Mouse (Mus musculus) hindbrain, embryonic 13.5 days (tissue): ENCODE data around the gene Rufy2. TPM values are rescaled to one million over a fixed set of nuclear protein-coding genes. Genes with fewer than 3 reads are reported as not detected.

Experiments used
- ATAC-seq: fragments of 200-750 bp; cut with Nextera tagmentation; 2 replicates; pipeline ENCODE4 v1.8.0; 2017; ENCODE audit warnings: moderate TSS enrichment; ENCODE audit not compliant: low FRiP score
- H3K27ac ChIP-seq: fragments of 300-500 bp; sonication (generic); 2 replicates; pipeline ENCODE4 v1.5.1; 2015; ENCODE audit warnings: inconsistent platforms, mild to moderate bottlenecking, moderate library complexity
- H3K27me3 ChIP-seq: fragments of 300-500 bp; sonication (generic); 2 replicates; pipeline ENCODE4 v1.6.1; 2015; ENCODE audit warnings: mild to moderate bottlenecking, inconsistent platforms
- H3K36me3 ChIP-seq: fragments of 300-500 bp; sonication (generic); 2 replicates; pipeline ENCODE4 v1.6.1; 2015; ENCODE audit warnings: mild to moderate bottlenecking, inconsistent platforms
- H3K4me1 ChIP-seq: fragments of 300-500 bp; sonication (generic); replicated peaks from 2 replicates; pipeline ENCODE4 v1.6.1; 2015; ENCODE audit warnings: inconsistent platforms
- H3K4me2 ChIP-seq: fragments of 300-500 bp; sonication (generic); 2 replicates; pipeline ENCODE4 v1.6.1; 2015; ENCODE audit warnings: inconsistent platforms, mild to moderate bottlenecking, moderate library complexity
- H3K4me3 ChIP-seq: fragments of 300-500 bp; sonication (generic); 2 replicates; pipeline ENCODE4 v1.5.1; 2015; ENCODE audit warnings: mild to moderate bottlenecking, inconsistent platforms
- H3K9ac ChIP-seq: fragments of 300-500 bp; sonication (generic); 2 replicates; pipeline ENCODE4 v1.6.1; 2015; ENCODE audit warnings: mild to moderate bottlenecking, inconsistent platforms
- H3K9me3 ChIP-seq: fragments of 300-500 bp; sonication (generic); 2 replicates; pipeline ENCODE4 v1.6.1; 2016; ENCODE audit warnings: inconsistent platforms
- WGBS: fragments of 180-500 bp; shearing (Covaris S2); methylation state at CpG from one replicate; pipeline ENCODE4 v1.1.7; 2015; 5-methylcytosine and 5-hydroxymethylcytosine counted together
- polyA plus RNA-seq: library from polyadenylated mRNA; unstranded; fragments of >200 nt; fragmentation: Nextera tagmentation; extraction: Ambion mirVana; gene quantifications from 2 replicates; pipeline ENCODE4 v1.2.1, GENCODE M21; 2015

Rufy2 gene
- 52.6 and 57.0 TPM in 2 replicates for polyA plus RNA-seq

DNA sequence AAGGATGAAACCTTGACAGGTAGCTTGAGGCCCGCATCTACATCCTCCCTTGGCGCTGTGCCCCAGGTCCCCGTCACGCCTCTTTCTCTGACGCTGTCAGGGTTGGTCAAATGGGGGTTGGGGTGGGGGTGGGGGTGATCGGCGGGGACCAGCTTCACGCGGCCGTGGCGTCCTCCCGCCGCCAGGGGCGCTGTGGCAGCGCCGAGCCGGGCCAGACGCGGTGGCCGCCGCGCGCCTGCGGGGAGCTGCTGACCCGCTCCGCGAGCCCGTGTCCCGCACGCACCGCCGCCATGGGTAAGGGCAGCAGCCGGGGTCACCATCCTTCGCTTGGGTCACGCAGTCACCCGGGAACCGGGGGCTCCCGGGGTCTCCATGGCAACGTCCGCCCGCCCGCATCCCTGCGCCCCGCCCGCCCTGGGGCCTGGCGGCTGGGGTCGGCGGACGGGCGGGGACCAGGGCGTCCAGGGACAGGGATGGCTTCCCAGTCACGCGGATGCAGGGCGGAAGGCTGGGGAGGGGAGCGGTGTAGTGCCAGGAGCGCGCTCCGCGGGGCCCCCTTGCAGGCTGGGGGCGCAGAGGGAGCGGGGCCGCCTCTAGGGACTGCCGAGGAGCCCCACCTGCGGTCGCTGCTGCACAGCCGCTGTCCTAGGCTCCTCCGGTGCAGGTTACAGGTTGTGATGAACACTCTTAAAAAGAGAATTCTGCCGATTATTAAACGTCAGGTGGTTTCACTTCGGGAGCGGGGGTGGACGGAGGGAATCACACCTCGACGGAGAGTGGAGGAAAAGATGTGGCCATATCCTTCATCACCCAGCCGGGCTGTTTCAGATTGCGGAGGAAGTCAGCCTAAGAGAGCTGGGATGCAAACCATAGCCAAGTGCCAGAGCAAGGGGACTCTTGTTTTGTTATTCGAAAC is at the start of gene Rufy2:
Gene Rufy2, plus strand, starts transcription at position 185 of the 916 bp plus-strand sequence.
- Histone ChIP-seq H3K36me3 (peaks cover 30% of the 10 kb centered on the region), H3K4me3 (peak within 1 kb of the TSS; percentile 90), H3K27me3 (no peaks in the 10 kb centered on the region), H3K9ac (peak within 1 kb of the TSS; percentile 96), H3K9me3 (no peaks in the 10 kb centered on the region), H3K27ac (peak within 1 kb of the TSS; percentile 92), H3K4me2 (peak within 1 kb of the TSS; percentile 56), H3K4me1 (peaks cover 24% of the 10 kb centered on the region)
- WGBS: under 1% methylated on average over 74 of the region's 77 CpGs
- ATAC-seq: peak; percentile 94

DNA sequence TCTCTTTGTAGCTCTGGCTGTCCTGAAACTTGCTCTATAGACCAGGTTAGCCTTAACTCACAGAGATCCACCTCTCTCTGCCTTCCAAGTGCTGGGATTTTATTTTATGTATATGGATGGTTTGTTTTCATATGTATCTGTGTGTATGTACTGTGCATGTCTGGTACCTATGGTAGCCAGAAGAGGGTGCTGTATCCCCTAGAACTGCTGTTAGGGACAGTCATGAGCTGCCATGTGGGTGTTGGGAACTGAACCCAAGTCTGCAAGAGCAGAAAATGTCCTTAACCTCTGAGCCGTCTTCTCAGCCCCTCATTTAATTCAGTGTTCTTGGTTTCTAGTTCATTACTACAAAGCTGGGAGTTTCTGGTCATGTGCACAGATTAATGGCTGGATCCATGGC is 47.6 kb upstream of the Rufy2 start:
- no peak for ATAC-seq
- H3K9me3 ChIP-seq: no peaks in the 10 kb centered on the region
- peaks cover 73% of the 10 kb centered on the region for H3K36me3 ChIP-seq
- H3K4me1 ChIP-seq: no peaks in the 10 kb centered on the region
- H3K4me2 ChIP-seq: no peak overlapping the region
- no peak overlapping the region for H3K4me3 ChIP-seq
- no peak overlapping the region for H3K27ac ChIP-seq
- H3K9ac ChIP-seq: no peak overlapping the region
- H3K27me3 ChIP-seq: no peaks in the 10 kb centered on the region
- WGBS: 100% methylated on average over 1 of the region's 1 CpGs

DNA sequence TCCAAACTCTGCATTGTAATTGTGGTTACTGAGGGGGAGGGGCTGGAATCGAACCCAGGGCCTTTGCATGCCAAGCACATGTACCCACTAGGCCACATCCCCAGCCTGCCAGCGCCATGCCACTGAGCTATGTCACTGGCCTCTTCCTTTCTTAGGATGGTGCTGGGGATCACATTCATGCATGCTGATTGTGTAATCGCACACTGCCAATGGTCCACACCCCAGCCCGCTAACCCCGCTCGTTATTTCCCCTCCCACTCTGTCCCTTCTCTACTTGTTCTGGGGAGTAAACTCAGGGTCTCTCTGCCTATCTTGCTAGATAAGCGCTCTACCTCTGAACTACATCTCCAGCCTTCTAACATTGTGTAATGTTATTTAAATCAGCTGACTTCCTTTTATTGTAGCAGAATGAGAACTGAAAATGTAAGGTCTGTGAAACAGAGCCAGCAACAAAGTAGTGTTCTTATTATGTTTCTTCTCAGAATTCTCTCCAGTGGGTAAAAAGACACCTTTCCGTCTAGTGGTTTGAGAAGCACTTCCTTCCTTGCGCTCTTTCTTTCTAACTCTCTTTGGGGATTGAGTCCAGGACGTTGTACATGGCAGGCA is 34.9 kb upstream of the Rufy2 start:
- H3K27me3 ChIP-seq: no peaks in the 10 kb centered on the region
- peaks cover 46% of the 10 kb centered on the region for H3K36me3 ChIP-seq
- no peak overlapping the region for H3K9ac ChIP-seq
- no peaks in the 10 kb centered on the region for H3K9me3 ChIP-seq
- H3K4me1 ChIP-seq: 0 out of 2 replicates have a peak, but pooled peaks cover 4% of the 10 kb centered on the region
- no peak overlapping the region for H3K27ac ChIP-seq
- H3K4me2 ChIP-seq: no peak overlapping the region
- no peak overlapping the region for H3K4me3 ChIP-seq
- WGBS: 88% methylated on average over 10 of the region's 10 CpGs
- no peak for ATAC-seq

DNA sequence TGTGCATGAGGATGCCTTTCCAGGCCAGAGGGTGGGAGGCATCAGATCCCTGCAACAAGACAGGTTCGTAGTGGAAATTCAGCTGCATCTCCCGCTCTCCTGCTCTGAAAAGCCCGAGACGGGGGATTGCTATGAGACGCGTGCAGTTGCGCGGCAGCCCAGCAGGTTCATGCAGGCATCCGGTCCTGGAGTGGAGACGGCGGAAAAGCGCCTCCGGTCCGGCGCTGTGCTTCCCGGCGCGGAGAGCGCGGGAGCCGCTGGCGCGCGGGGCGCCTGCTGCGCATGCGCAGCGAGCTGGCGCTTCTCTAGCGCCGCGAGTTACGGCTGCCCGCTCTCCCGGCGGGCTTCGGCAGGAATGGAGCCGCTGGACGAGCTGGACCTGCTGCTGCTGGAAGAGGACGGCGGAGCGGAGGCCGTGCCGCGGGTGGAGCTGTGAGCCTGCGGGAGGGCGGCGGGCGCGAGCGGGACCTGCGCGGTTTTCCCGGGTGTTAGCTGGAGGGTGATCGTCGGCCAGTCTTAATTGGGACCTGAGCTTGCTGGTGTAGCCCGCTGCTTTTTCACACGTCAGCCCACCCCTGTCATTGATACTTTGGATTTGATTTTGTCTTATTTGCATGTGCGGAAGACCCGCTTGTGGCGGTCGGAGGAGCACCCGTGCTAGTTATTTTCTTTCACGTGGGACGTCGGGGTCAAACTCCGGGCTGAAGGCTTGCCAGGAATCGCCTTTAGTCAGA is 33.1 kb upstream of the Rufy2 start, which contains the start of gene Dna2:
Gene Dna2, plus strand, starts transcription at position 289 of the 734 bp plus-strand sequence.
- ATAC-seq: peak; percentile 92
- Histone ChIP-seq H3K9me3 (no peaks in the 10 kb centered on the region), H3K4me2 (peak within 1 kb of the TSS; percentile 72), H3K4me1 (0 out of 2 replicates have a peak, but pooled peaks cover 4% of the 10 kb centered on the region), H3K27ac (peak within 1 kb of the TSS; percentile 90), H3K4me3 (peak within 1 kb of the TSS; percentile 59), H3K9ac (peak within 1 kb of the TSS; percentile 83), H3K27me3 (no peaks in the 10 kb centered on the region), H3K36me3 (peaks cover 38% of the 10 kb centered on the region)
- WGBS: under 1% methylated on average over 68 of the region's 68 CpGs

DNA sequence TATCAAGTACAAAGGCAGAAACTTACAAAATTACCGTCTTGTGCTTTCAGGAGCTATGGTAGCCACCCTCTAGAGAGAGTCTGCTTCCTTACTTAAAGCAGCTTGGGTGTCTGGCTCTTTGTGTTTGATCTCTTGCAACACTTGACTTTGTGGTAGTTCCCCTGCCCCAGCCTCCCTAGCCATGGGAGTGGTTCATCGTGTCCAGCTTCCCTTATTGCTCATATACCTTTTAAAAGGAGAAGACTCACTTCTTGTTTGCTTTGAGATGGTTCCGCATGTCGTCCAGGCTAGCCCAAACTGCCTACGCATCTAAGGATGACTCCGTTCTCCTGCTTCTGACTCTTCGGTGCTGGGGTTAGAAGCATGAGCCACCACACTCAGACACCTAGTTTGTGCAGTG is 31.5 kb upstream of the Rufy2 start:
- no peak for ATAC-seq
- Histone ChIP-seq H3K36me3 (peaks cover 25% of the 10 kb centered on the region), H3K4me3 (no peak overlapping the region), H3K4me2 (no peak overlapping the region), H3K27me3 (no peaks in the 10 kb centered on the region), H3K9ac (no peak overlapping the region), H3K9me3 (no peaks in the 10 kb centered on the region), H3K27ac (no peak overlapping the region), H3K4me1 (0 out of 2 replicates have a peak, but pooled peaks cover 4% of the 10 kb centered on the region)
- WGBS: 96% methylated on average over 7 of the region's 7 CpGs

DNA sequence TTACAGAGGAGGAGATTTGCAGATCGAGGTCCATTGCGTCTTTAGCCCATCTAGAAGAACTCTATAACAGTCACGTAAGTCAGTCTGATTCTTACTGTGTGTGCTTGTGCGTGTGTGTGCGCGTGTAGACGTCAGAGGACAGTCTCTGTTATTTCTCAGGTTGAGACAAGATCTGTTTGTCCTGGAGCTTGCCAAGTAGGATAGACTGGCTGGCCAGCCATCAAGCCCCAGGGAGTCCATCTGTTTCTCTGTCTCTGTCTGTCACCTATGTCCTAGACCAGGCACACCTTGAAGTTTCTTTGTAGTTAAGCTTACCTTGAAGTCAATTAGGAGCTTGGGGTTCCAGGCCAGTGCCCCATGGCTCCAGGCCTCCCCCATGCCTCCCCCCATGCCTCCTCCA is 16.1 kb upstream of the Rufy2 start:
- WGBS: 95% methylated on average over 7 of the region's 7 CpGs
- Histone ChIP-seq H3K36me3 (peaks cover 86% of the 10 kb centered on the region), H3K9me3 (no peaks in the 10 kb centered on the region), H3K4me3 (no peak overlapping the region), H3K27ac (no peak overlapping the region), H3K4me2 (no peak overlapping the region), H3K27me3 (no peaks in the 10 kb centered on the region), H3K4me1 (no peaks in the 10 kb centered on the region), H3K9ac (no peak overlapping the region)
- ATAC-seq: no peak

DNA sequence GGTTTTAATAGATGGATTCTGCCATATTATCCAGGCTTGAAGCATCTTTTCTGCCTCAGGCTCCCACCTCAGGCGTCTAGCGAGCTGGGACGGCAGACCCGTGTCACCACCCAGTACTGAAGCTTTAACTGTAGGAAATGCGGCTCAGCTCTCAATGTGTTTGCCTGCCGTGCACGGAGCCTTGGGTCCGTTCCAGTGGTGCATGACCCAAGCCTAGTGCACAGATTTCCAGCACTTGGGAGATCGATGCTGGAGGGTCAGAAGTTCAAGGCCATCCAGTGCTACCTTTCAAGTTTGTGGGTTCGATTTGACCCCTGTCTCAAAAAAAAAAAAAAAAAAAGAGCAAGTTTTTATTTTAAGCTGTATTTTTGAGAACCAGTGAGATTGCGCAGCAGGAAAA is 14.2 kb upstream of the Rufy2 start:
- no peak overlapping the region for H3K4me3 ChIP-seq
- 96% methylated on average over 11 of the region's 11 CpGs for WGBS
- H3K9ac ChIP-seq: no peak overlapping the region
- no peaks in the 10 kb centered on the region for H3K27me3 ChIP-seq
- H3K4me2 ChIP-seq: no peak overlapping the region
- no peaks in the 10 kb centered on the region for H3K9me3 ChIP-seq
- no peaks in the 10 kb centered on the region for H3K4me1 ChIP-seq
- ATAC-seq: no peak
- peaks cover 83% of the 10 kb centered on the region for H3K36me3 ChIP-seq
- H3K27ac ChIP-seq: no peak overlapping the region

DNA sequence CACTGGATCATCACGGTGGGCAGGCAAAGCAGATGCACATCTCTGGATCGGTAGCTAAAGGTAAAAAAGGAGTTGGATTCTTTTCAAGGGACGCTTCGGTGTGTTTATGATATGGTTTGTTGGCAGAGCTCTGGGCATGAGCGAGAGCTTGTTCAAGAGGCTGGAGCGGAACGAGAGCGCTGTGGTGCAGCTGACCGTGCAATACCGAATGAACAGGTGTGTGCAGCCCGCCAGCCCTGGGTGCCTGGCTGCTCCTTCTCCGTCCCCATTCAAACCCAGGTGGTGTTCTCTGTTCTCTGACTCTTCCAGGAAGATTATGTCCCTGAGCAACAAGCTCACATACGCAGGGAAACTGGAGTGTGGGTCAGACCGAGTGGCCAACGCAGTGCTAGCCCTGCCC is 13.7 kb upstream of the Rufy2 start:
- Histone ChIP-seq H3K9me3 (no peaks in the 10 kb centered on the region), H3K9ac (no peak overlapping the region), H3K36me3 (peaks cover 81% of the 10 kb centered on the region), H3K27ac (no peak overlapping the region), H3K27me3 (no peaks in the 10 kb centered on the region), H3K4me2 (no peak overlapping the region), H3K4me1 (no peaks in the 10 kb centered on the region), H3K4me3 (no peak overlapping the region)
- ATAC-seq: no peak
- 97% methylated on average over 15 of the region's 15 CpGs for WGBS

DNA sequence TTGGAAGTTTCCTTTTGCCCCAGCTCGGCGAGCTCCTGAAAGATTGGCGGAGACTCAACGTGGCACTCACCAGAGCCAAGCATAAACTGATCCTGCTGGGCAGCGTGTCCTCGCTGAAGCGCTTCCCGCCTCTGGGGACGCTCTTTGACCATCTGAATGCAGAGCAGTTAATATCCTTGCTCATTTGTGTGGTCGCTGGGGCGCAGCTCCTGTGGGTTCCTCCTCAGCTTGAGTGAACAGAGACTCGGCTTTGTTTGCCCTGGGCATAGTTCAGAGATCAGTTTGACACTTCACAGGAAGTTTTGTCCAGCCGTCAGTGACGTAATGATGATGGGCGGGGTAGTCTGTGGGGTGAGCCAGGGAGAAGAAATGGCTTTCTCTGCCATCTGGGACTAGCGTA is 8.2 kb upstream of the Rufy2 start:
- H3K9ac ChIP-seq: no peak overlapping the region
- H3K36me3 ChIP-seq: peaks cover 38% of the 10 kb centered on the region
- no peaks in the 10 kb centered on the region for H3K9me3 ChIP-seq
- no peaks in the 10 kb centered on the region for H3K4me1 ChIP-seq
- 52% methylated on average over 16 of the region's 16 CpGs for WGBS
- ATAC-seq: no peak
- no peak overlapping the region for H3K4me2 ChIP-seq
- H3K27me3 ChIP-seq: no peaks in the 10 kb centered on the region
- H3K4me3 ChIP-seq: no peak overlapping the region
- H3K27ac ChIP-seq: no peak overlapping the region

DNA sequence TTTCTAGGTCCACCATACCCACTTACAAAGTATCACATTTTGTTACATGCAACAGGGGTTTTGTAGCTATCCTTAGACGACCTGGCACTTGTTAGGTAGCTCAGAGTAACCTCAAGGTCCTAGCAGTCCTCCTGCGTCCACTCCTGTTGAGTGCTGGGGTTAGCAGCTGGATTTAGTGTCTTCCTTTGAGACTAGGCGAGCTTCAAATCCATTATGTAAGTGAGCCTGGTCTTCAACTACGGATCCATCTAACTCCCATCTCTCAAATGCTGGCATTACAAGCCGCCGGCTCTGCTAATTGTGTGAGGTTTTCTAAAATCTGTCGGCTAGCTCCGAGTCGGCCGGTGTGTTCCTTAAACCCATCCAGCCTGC is 370 bp upstream of the Rufy2 start:
- peak; percentile 18; the same call in 1 of the 2 replicates for ATAC-seq
- WGBS: 9% methylated on average over 10 of the region's 10 CpGs
- Histone ChIP-seq H3K9ac (peak overlapping the region; percentile 96), H3K9me3 (no peaks in the 10 kb centered on the region), H3K4me2 (peak overlapping the region; percentile 56), H3K36me3 (peaks cover 24% of the 10 kb centered on the region), H3K4me3 (peak overlapping the region; percentile 90), H3K27ac (peak overlapping the region; percentile 92), H3K27me3 (no peaks in the 10 kb centered on the region), H3K4me1 (peaks cover 24% of the 10 kb centered on the region)

DNA sequence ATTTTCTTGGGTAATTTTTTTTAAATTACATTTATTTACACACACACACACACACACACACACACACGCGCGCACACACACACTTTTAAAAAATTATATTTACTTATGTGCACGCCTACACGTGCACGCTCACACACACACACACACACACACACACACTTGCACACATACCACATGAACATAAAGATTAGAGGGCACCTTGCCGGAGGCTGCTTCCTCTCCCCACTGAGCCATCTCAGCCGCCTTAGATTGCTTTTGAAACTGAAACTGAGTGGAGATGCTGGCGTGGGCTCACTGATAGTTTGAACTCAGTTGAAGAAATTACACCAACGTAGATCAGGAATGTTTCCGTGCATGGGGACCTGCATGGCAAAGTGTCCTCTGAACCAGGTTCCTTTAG is 4.0 kb downstream of the Rufy2 start:
- H3K9ac ChIP-seq: no peak overlapping the region
- no peaks in the 10 kb centered on the region for H3K9me3 ChIP-seq
- H3K36me3 ChIP-seq: peaks cover 62% of the 10 kb centered on the region
- no peak overlapping the region for H3K4me2 ChIP-seq
- H3K27me3 ChIP-seq: no peaks in the 10 kb centered on the region
- no peak overlapping the region for H3K27ac ChIP-seq
- H3K4me3 ChIP-seq: no peak overlapping the region
- ATAC-seq: no peak
- peaks cover 24% of the 10 kb centered on the region for H3K4me1 ChIP-seq
- WGBS: 93% methylated on average over 11 of the region's 11 CpGs

DNA sequence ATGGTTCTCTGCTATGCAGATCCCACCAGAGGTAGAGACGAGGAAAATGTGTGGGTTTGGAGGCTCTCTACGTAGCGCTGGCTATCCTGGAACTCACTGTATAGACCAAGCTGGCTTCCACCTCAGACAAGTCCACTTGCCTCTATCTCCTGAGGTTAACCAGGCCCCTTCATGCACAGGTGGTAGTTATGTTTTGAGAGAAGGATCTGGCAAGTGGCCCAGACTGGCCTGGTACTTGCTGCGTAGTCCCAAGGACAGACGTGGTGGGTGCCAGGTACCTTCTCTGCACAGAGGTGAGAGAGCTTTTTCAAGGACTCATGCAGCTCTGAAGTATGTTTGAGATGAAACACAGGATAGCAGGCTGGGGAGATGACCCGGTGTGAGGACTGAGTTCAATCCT is 4.5 kb downstream of the Rufy2 start:
- H3K27me3 ChIP-seq: no peaks in the 10 kb centered on the region
- peaks cover 66% of the 10 kb centered on the region for H3K36me3 ChIP-seq
- H3K9me3 ChIP-seq: no peaks in the 10 kb centered on the region
- H3K9ac ChIP-seq: no peak overlapping the region
- H3K4me3 ChIP-seq: no peak overlapping the region
- no peak overlapping the region for H3K4me2 ChIP-seq
- ATAC-seq: no peak
- 97% methylated on average over 6 of the region's 6 CpGs for WGBS
- H3K4me1 ChIP-seq: peaks cover 21% of the 10 kb centered on the region
- no peak overlapping the region for H3K27ac ChIP-seq
